Mouse (Mus musculus): ENCODE measurements around the gene Tnnt3. TPM values are rescaled to one million over a fixed set of nuclear protein-coding genes. Genes with fewer than 3 reads are reported as not detected.

The Tnnt3 gene
- total RNA-seq, 2 experiments from 2014 or later = 118 to 299 TPM

DNA sequence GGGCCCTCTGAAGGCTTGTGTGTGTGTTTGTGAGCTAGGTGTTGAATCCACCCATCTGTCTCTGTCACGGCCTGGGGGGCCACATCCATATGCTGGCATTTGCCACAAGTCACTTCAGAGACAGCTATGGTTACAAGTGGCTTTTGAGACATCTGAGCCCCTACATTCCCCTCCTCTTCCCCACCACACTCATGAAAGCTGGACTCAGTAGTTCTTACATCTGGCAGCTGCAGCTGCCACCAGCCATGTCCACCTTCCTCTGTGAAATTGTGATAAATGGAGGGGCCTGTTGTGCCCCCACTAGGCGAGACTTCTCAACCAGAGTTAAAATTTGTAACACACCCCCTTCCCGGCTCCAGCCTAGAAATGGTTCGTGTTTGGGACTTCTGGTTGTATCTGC lies 39.7 kb downstream of the Tnnt3 start:
- DNase-seq (ENCODE audit: low spot score in 2 of 2) = no peak

- DNase-seq (ENCODE audit: low spot score in 2 of 2) = no peak
Measured at GRCm38 (mm10) chr7:142538766-142539165, 40.1 kb downstream of the Tnnt3 start.

DNA sequence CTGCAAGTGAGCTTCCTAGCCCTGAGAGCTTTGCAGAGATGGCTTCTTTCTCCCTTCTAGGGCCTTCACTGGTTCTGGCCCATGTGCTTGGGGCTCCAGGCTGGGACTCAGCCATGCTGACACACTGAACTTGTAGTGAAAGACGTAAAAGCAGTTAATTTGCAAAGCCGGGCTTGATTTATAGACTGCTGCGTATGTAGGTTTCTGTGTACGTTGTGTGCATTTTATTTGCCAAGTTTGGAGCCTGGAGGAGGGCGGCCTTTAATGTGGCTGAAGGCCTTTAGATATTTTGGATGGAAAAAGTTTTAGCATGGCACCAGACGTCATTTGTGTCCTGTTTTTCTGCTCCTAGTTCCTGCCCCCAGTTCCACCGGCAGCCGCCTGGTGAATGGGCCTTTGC lies 41.2 kb downstream of the Tnnt3 start:
- DNase-seq (ENCODE audit: low spot score in 2 of 2) = no peak

DNA sequence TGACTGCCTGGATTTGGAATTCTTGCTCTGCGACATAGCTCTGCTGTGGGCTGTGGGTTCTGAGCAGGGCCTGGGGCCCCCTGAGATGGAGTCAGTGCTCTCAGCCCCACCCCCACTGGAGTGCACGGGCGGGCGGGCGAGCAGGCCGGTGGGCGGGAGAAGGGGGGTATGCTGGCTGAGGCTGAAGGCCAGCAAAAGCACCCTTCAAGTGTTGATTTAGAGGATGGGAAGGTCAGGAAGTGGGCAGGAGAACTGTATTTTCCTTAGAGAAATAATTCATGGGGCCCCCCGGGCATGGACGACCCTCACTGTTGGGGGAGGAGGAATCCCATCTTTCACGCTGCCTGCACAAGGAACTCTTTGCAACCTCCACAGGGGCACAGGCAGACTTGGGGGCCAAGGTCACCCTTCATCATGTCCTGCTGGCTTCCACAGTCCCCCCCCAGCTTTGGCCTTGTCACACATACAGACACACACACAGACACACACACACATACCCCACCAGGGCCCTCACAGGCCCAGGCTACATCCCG lies 44.2 kb downstream of the Tnnt3 start:
- no peak for DNase-seq (ENCODE audit: low spot score in 2 of 2)

- no peak for DNase-seq (ENCODE audit: low spot score in 2 of 2)
Measured at GRCm38 (mm10) chr7:142545967-142546366, 47.3 kb downstream of the Tnnt3 start.

DNA sequence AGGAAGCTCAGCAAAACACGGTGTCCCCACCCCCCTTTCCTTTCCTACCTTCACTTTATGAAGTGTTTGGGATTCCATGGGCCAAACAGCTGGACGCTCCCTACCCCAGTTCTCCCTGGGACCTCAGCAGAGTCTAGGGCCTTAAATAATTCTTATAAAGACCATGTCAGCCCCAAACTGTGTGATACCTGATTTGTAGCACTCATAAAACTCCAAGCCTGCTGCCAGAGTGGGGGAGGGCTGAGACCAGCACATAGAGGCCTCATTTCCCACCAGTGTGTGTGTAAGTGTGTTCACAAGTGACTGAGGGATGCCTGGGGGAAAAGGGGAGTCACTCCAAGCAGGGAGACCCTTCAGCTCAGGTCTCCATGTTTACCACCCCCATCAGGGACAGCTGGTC lies 49.2 kb downstream of the Tnnt3 start:
- no peak for DNase-seq (ENCODE audit: low spot score in 2 of 2)

- DNase-seq (ENCODE audit: low spot score in 2 of 2) = no peak
Measured at GRCm38 (mm10) chr7:142548706-142549105, 50.1 kb downstream of the Tnnt3 start.

DNA sequence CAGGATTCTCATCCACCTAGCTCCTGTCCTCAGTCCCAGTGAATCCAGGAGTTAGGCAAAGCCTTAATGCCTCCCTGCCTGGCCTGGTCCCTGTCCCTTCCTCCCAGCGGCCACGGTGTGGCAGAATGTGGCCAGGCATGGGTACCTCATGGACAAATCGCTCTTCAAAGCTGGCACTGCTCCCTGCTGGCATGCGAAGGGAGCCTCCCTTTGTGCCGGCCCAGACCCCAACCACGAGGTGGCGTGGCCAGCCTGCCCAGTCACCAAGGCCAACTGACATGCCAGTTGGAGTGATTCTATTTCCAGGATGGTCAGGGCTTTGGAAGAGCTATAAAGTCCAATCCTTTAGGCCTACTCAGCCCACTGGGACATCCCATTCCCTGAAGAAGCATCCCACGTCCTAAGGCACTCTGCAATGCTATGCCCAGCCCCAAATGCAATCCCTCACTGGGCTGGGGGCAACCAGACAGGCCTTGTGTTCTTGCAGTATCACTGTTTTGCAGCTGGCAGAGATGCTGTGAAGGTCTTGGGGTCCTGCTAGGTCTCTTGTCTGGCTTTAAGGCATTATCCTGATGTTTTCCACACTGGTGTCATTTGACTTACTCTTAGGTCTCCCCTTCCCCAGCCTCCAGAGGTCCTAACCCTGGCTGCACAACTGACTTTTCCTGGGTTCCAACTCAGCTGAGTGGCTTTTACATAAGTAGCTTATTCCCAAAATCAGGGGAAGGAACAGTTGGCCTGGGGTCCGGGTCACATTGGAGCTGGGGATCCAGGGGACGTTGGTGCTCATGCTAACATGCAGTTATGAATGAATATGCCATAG lies 51.5 kb downstream of the Tnnt3 start:
- DNase-seq (ENCODE audit: low spot score in 2 of 2) = peak in 1 of 2 experiments; percentile 43

DNA sequence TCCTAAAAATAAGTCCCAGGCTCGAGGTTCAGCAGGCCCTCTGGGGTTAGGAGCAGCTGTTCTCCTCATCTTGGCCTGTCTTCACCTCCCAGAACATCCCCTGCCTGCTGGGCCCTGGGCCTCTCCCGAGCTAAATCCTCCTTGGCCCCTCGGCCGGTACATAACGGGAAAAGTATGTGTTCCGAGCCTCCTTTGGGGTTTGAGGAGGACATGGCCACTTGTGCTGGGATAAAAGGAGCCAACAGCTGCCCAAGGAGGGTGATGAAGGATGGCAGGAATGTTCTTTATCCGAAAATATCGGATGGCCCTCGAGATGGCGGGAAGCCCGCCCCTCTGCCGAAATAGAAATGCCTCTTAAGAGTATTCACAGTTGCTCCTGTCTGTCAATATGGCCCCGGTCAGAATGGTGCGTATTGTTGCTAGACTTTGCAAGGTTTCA lies 52.3 kb downstream of the Tnnt3 start:
- DNase-seq (ENCODE audit: low spot score in 2 of 2) = no peak

- DNase-seq (ENCODE audit: low spot score in 2 of 2) = no peak
Measured at GRCm38 (mm10) chr7:142551691-142552090, 53.1 kb downstream of the Tnnt3 start.

DNA sequence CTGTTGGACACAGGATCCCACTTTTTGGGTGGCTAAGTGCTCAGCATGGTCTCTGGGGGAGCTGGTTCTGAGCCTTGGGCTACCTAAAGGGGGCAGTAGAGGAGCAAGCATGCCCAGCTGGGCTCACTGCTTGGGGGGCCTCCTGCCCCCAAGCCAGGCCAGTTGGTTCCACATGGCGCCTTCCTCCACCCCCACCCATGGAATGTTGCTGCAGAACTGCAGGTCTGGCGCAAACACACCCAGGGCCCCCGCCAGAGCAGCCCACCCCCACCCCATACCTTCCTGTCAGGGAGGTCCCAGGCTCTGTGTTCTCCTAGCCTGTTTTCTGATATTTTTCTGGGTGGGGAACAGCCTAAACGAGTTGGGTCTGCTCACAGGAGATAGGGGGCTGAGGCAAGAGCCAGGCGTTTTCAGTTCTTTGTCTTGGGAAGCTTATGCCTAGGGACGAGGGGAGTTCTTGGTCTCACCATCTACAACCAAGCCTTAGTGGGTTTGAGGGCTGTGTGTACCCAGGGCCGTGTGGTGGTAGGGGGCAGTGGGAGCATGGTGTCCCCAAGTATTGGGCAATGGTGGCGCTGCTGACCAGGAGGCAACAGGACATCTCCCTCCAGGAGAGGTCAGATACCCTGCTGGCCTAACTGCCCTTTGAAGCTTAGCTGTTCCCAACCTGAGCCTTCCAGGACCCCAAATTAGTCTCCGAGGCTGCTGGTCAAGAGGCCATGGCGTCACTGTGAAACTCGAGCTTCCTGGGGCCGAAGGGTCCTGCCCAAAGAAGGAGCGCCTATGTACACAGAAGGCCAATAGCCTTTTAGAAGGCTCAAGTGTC lies 54.2 kb downstream of the Tnnt3 start:
- no peak for DNase-seq (ENCODE audit: low spot score in 2 of 2)

GRCm38 (mm10) chr7:142553417-142554335 lies 55.0 kb downstream of the Tnnt3 start:
- DNase-seq (ENCODE audit: low spot score in 2 of 2) = no peak

- DNase-seq (ENCODE audit: low spot score in 2 of 2) = no peak
Measured at GRCm38 (mm10) chr7:142554625-142555024, 56.0 kb downstream of the Tnnt3 start.

DNA sequence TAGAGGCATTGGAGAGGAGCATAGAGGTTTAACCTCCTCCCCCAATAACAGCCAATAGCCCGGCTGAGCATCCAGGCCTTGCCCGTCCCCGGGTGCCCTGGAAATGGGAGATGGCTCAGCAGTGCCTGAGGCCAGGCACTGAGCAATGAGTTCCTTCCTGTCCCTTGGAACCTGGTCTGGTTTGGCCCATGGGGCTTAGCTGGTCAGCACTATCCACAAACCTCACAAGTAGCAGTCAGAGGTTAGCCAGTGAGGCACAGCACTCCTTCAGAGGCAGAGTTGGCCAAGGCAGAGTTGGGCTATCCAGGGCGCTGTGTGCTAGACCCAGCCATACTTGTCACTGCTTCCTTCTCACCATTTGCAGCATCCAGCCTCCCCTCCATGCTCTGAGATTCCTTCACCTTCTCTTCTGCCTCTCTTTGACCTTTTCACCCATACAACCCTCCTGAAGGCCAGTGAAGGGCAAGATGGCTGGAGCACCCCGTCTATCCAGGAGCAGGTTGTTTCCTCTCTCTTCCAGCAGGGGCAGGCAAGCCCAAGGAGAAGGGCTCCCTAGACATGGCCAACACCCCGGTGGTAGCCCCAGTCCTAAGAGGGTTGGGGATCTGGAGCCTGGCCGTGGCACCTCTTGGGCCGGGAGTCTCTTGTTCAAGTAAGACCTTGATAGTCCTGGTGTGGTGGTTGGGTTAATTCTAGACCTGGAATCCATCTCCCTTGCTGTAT lies 56.9 kb downstream of the Tnnt3 start:
- no peak for DNase-seq (ENCODE audit: low spot score in 2 of 2)

DNA sequence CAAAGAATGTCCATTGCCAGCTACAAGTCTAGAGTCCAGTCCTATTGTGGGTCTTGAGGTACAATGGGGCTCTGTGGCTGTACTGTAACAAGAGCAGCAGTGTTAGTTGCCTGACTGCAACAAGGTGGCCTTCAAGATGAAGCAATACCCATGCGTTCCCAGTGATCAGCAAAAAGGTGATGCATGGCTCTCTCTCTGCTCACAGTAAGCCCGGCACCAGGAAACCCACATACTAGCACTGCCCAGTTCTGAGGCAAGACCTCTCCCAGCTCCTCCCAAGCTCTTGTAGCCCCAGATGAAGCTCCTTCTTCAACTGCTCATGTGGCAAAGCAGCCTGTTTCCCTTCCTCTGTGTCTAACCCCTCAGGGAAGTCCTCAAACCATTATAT lies 57.4 kb downstream of the Tnnt3 start:
- no peak for DNase-seq (ENCODE audit: low spot score in 2 of 2)

DNA sequence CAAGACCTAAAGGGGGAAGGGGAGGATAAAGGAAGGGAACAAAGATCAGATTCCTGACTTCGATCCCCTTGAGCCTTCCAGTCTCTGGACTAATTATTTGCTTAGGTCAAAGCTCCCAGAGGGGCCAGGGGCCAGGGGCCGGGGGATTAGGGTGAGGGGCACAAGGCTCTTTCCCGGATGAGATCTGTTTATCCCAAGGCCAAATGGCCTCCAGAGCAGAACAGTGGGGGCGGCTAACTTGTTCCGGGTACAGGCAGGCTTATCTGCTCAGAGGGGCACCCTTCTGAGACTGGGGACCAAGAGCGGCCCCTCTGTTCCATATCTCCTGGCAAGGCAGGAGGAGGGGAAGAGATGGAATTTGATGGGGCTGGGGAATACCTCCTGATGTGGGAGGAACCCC lies 59.1 kb downstream of the Tnnt3 start:
- no peak for DNase-seq (ENCODE audit: low spot score in 2 of 2)

DNA sequence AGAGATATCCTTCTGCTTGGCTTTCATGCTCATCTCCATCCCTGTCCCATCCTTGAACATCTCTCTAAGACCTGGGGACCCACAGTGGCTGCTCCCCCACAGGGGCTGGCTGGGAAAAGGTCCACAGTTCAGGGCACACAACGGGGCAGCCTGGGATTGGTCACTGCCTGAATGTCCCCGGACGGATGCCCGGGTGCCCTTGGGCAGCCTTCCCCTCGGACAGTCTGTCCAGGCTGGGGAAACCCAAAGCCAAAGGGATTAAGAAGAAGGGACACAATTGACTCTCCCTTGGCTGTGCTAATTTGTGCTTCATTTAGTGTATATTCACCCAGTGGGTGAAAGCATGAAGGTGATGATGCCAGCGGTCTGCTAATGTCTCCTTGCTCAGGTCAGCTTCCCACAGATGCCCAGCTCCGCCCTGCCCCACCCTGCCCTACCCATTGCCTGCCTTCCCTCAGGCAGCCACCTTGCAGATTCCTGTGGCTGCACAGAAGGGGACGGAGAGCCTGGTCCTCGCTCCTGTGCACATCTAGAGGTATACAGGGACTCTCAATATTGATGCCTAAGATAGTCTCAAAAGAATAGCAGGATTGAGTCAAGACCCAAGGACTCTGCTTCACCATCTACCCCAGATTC lies 60.0 kb downstream of the Tnnt3 start:
- no peak for DNase-seq (ENCODE audit: low spot score in 2 of 2)

- no peak for DNase-seq (ENCODE audit: low spot score in 2 of 2)
Measured at GRCm38 (mm10) chr7:142559651-142560175, 61.1 kb downstream of the Tnnt3 start.
